Mouse (Mus musculus) myocyte (in vitro differentiated cells): ENCODE measurements around the gene Copa.

Source experiments
- CEBPB ChIP-seq: IDR thresholded peaks from 2 replicates; pipeline ENCODE4 v1.6.1; 2011; ENCODE audit warnings: mild to moderate bottlenecking, moderate library complexity; ENCODE audit not compliant: poor library complexity, insufficient read depth, severe bottlenecking
- E2F4 ChIP-seq: IDR thresholded peaks from one replicate; pipeline ENCODE4 v1.6.1; 2011; ENCODE audit warnings: mild to moderate bottlenecking, control low read depth, moderate library complexity; ENCODE audit not compliant: insufficient read depth
- MYOD1 ChIP-seq, 3 experiments: IDR thresholded peaks; one replicate each; pipeline ENCODE4 v1.6.1; 2011; ENCODE audit warnings: control low read depth in 2 of 3, low read depth in 2 of 3, mild to moderate bottlenecking in 2 of 3, moderate library complexity in 1 of 3; ENCODE audit not compliant: insufficient read length in 2 of 3, control insufficient read depth in 1 of 3
- MYOG ChIP-seq, 3 experiments: IDR thresholded peaks; one replicate each; pipeline ENCODE4 v1.6.1; 2011; ENCODE audit warnings: control low read depth in 2 of 3, low read depth in 2 of 3, mild to moderate bottlenecking in 2 of 3; ENCODE audit not compliant: insufficient read length in 2 of 3, control insufficient read depth in 1 of 3, insufficient read depth in 1 of 3
- POLR2A ChIP-seq: IDR thresholded peaks from one replicate; pipeline ENCODE4 v1.6.1; 2011; ENCODE audit warnings: low read depth, mild to moderate bottlenecking, control low read depth, moderate library complexity; ENCODE audit not compliant: insufficient read length
- POLR2AphosphoS2 ChIP-seq: IDR thresholded peaks from one replicate; pipeline ENCODE4 v1.6.1; 2011; ENCODE audit warnings: low read depth, control low read depth; ENCODE audit not compliant: insufficient read length
- REST ChIP-seq: IDR thresholded peaks from one replicate; pipeline ENCODE4 v1.6.1; 2011; ENCODE audit warnings: mild to moderate bottlenecking, control low read depth, moderate library complexity; ENCODE audit not compliant: insufficient read depth, insufficient read length
- SRF ChIP-seq: IDR thresholded peaks from one replicate; pipeline ENCODE4 v1.6.1; 2011; ENCODE audit warnings: low read depth; ENCODE audit not compliant: control insufficient read depth, insufficient read length
- TCF12 ChIP-seq: IDR thresholded peaks from one replicate; pipeline ENCODE4 v1.6.1; 2011; ENCODE audit warnings: mild to moderate bottlenecking, control low read depth; ENCODE audit not compliant: poor library complexity, insufficient read depth, severe bottlenecking
- TCF3 ChIP-seq: IDR thresholded peaks from one replicate; pipeline ENCODE4 v1.6.1; 2011; ENCODE audit warnings: low read depth, control low read depth; ENCODE audit not compliant: insufficient read length
- USF1 ChIP-seq: IDR thresholded peaks from one replicate; pipeline ENCODE4 v1.6.1; 2011; ENCODE audit warnings: low read depth, mild to moderate bottlenecking, control low read depth, moderate library complexity

DNA sequence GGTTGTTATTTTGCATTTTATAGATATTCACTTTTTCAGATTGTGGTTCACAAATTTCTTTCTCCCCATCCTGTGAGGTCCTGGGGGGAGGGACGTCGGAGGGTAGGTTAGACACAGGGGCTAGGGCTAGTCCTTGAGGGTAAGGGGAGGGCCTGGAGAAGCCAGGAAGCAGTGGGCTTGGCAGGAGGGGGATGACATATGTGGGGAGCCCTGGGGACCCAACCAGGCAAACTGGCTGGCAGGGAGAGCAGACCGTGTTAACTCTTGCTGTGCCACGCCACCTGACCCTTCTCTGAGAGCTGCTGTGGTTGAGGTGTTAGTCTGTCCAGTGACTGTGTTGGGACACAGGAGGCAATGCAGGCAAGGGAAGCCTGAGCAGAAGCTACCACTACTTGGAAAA, 21.7 kb upstream of the Copa start:
- TF ChIP-seq USF1 (no peak), POLR2A (no peak), POLR2AphosphoS2 (no peak), MYOG (IDR thresholded peaks at IDR 0.05; ENCODE audit: control insufficient read depth in 1 of 3, insufficient read depth in 1 of 3, insufficient read length in 2 of 3, low read depth in 2 of 3) (no peak), MYOD1 (IDR thresholded peaks at IDR 0.05; ENCODE audit: control insufficient read depth in 1 of 3, insufficient read length in 2 of 3, low read depth in 2 of 3) (no peak), E2F4 (no peak), TCF3 (no peak), CEBPB (no peak), REST (no peak), SRF (no peak), TCF12 (no peak)
